Mouse (Mus musculus) heart, adult 2 months (tissue): ENCODE results near the gene Rad21l. TPM values are rescaled to one million over a fixed set of nuclear protein-coding genes. Genes with fewer than 3 reads are reported as not detected.

Experiments
- DNase-seq, 2 experiments: peaks; one replicate each; pipeline ENCODE4 v3.0.0; 2021
- H3K27ac ChIP-seq: fragments of 200-600 bp; 2 replicates; pipeline ENCODE4 v1.8.1; 2022
- H3K27me3 ChIP-seq: fragments of 200-500 bp; 2 replicates; pipeline ENCODE4 v1.6.1; 2012; ENCODE audit warnings: mild to moderate bottlenecking, low read length, inconsistent platforms, mixed read lengths; ENCODE audit not compliant: control insufficient read depth, insufficient read depth
- H3K36me3 ChIP-seq: fragments of 200-500 bp; 2 replicates; pipeline ENCODE4 v1.6.1; 2012; ENCODE audit warnings: low read length, inconsistent platforms; ENCODE audit not compliant: control insufficient read depth, insufficient read depth
- H3K4me1 ChIP-seq: fragments of 200-500 bp; 2 replicates; pipeline ENCODE4 v1.6.1; 2011; ENCODE audit warnings: low read length; ENCODE audit not compliant: control insufficient read depth, insufficient read depth
- H3K4me3 ChIP-seq: fragments of 200-600 bp; 2 replicates; pipeline ENCODE4 v1.8.1; 2022
- H3K79me2 ChIP-seq: fragments of 200-500 bp; replicated peaks from 2 replicates; pipeline ENCODE4 v1.6.1; 2012; ENCODE audit warnings: mild to moderate bottlenecking, inconsistent platforms, low read length, moderate library complexity, mixed read lengths; ENCODE audit not compliant: control insufficient read depth, insufficient read depth
- H3K9ac ChIP-seq: fragments of 200-500 bp; 2 replicates; pipeline ENCODE4 v1.6.1; 2012; ENCODE audit warnings: low read depth, mild to moderate bottlenecking, control low read depth, inconsistent platforms, low read length, mixed read lengths
- CTCF ChIP-seq: fragments of 200-600 bp; IDR thresholded peaks from 2 replicates; pipeline ENCODE4 v1.8.1; 2022; ENCODE audit warnings: antibody characterized with exemption, mild to moderate bottlenecking, moderate library complexity
- EP300 ChIP-seq: fragments of 200-500 bp; IDR thresholded peaks from 2 replicates; pipeline ENCODE4 v1.6.1; 2011; ENCODE audit warnings: low read depth, low read length, control low read depth; ENCODE audit not compliant: insufficient read depth
- POLR2A ChIP-seq: fragments of 200-500 bp; IDR thresholded peaks from 2 replicates; pipeline ENCODE4 v1.6.1; 2011; ENCODE audit warnings: mild to moderate bottlenecking, low read depth, low read length, control low read depth; ENCODE audit not compliant: insufficient read depth
- WGBS: fragments of 180-500 bp; shearing (Covaris S2); methylation state at CpG from one replicate; pipeline ENCODE4 v1.1.7; 2018; 5-methylcytosine and 5-hydroxymethylcytosine counted together
- intact Hi-C: fragments of 180-260 bp; cut with DNase I; formaldehyde crosslinking; loops from one replicate; pipeline ENCODE4 v1.15.1; 2025
- polyA plus RNA-seq: library from polyadenylated mRNA; depleted of rRNA; stranded (reverse); fragments of >200 nt; gene quantifications from 2 replicates; pipeline ENCODE4 v1.2.3, GENCODE M21; 2012
- total RNA-seq, 2 experiments: library from RNA; stranded (reverse); gene quantifications; 2 replicates each; pipeline ENCODE4 v1.2.3; 2021

Gene Rad21l
- total and polyA plus RNA-seq, 3 experiments: not detected

GRCm38 (mm10) chr2:151670026-151670967 is 2.0 kb upstream of the Rad21l start:
- TF ChIP-seq CTCF (no peak), POLR2A (no peak), EP300 (no peak)
- intact Hi-C loops: no loop called here
- Histone ChIP-seq H3K36me3 (no peaks in the 10 kb centered on the region), H3K4me1 (no peaks in the 10 kb centered on the region), H3K27ac (no peak overlapping the region), H3K27me3 (peaks cover 5% of the 10 kb centered on the region), H3K9ac (no peak overlapping the region), H3K4me3 (no peak overlapping the region), H3K79me2 (no peaks in the 10 kb centered on the region)
- 32% methylated on average over 48 of the region's 48 CpGs for WGBS
- DNase-seq: no peak

DNA sequence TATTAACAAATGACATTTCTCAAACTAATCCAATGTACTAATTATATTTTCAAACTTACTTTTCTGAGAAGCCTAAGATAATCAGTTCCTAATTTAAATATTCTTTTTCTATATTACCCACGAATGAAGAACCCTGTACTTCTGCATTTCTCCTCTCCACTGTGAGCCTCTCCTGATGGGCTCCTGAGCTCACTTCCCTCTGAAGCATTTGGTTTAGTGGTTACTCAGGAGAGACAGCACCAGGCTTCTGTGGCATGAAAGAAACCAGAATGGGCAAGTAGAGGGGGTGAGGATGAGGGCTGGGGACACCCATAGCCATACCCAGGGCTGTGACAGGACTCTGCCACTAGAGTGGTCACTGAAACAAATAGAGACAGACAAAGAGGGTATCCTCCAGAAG is 16.3 kb downstream of the Rad21l start:
- no peak for TF ChIP-seq POLR2A
- TF ChIP-seq CTCF: no peak
- no peak for TF ChIP-seq EP300
- no peak overlapping the region for H3K4me3 ChIP-seq
- intact Hi-C loops: no loop called here
- 46% methylated on average over 1 of the region's 1 CpGs for WGBS
- no peaks in the 10 kb centered on the region for H3K36me3 ChIP-seq
- H3K27me3 ChIP-seq: no peaks in the 10 kb centered on the region
- H3K79me2 ChIP-seq: no peaks in the 10 kb centered on the region
- H3K27ac ChIP-seq: no peak overlapping the region
- H3K9ac ChIP-seq: no peak overlapping the region
- no peak for DNase-seq
- H3K4me1 ChIP-seq: no peaks in the 10 kb centered on the region

DNA sequence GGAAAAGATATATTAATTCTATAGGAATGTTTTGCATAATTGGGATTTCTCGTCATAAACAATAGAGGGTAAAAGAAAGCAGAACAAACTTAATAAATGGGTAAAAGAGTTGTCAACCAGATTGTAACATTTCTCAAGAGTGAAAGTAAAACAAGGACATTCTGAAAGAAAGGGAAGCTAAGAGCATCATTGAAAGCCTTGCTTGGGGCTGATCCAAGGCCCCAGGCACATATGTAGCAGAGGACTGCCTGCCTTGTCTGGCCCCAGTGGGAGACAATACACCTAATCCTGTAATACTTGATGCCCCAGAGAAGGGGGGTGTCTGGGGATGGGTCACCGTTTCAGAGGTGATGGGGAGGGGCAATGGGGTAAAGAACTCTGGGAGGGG is 32.3 kb downstream of the Rad21l start:
- no peak for TF ChIP-seq CTCF
- no peak for TF ChIP-seq POLR2A
- TF ChIP-seq EP300: no peak
- DNase-seq: no peak
- Histone ChIP-seq H3K27ac (no peak overlapping the region), H3K27me3 (peaks cover 8% of the 10 kb centered on the region), H3K9ac (no peak overlapping the region), H3K36me3 (no peaks in the 10 kb centered on the region), H3K4me3 (no peak overlapping the region), H3K4me1 (no peaks in the 10 kb centered on the region), H3K79me2 (no peaks in the 10 kb centered on the region)
- WGBS: 62% methylated on average over 2 of the region's 2 CpGs
- intact Hi-C loops: no loop called here

- no peaks in the 10 kb centered on the region for H3K79me2 ChIP-seq
- H3K27me3 ChIP-seq: peaks cover 8% of the 10 kb centered on the region
- H3K27ac ChIP-seq: no peak overlapping the region
- 52% methylated on average over 9 of the region's 9 CpGs for WGBS
- no peak overlapping the region for H3K9ac ChIP-seq
- no peak for DNase-seq
- H3K36me3 ChIP-seq: no peaks in the 10 kb centered on the region
- no peaks in the 10 kb centered on the region for H3K4me1 ChIP-seq
- TF ChIP-seq CTCF (no peak), EP300 (no peak), POLR2A (no peak)
- intact Hi-C loops: no loop called here
- no peak overlapping the region for H3K4me3 ChIP-seq
These were observed 32.8 kb downstream of the Rad21l start for GRCm38 (mm10) chr2:151635362-151636014.

DNA sequence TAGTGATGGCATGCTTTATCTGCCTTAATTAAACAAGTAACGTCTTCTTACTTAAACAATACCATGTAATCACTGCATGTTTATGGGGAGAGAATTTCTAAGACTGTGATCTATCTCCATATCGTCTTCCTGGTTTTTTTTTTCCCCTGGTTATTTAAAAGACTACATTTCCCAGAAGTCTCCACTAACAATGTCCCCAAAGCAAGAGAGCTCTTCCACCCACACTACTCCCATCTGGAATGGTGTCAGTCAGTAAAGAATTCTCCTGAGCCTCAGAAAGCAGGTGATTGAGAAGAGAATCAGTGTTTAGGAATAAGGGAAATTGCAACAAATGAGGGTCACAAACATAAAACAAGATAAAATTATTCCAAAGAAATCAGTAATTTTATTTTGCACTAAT is 33.4 kb downstream of the Rad21l start:
- Histone ChIP-seq H3K27me3 (peaks cover 8% of the 10 kb centered on the region), H3K27ac (no peak overlapping the region), H3K4me3 (no peak overlapping the region), H3K36me3 (no peaks in the 10 kb centered on the region), H3K4me1 (no peaks in the 10 kb centered on the region), H3K79me2 (no peaks in the 10 kb centered on the region), H3K9ac (no peak overlapping the region)
- DNase-seq: no peak
- TF ChIP-seq POLR2A (no peak), EP300 (no peak), CTCF (no peak)
- intact Hi-C loops: loop anchor here (5.0 kb wide), 1 partner anchor 143 kb away; the partner anchor contains the start of gene Nsfl1c
- 40% methylated on average over 2 of the region's 2 CpGs for WGBS
